Mouse (Mus musculus): ENCODE results near the gene Prr30.

- TF ChIP-seq CTCF (IDR thresholded peaks at IDR 0.05; ENCODE audit: low read depth, low read length), result no peak
- no peak for TF ChIP-seq POLR2A (IDR thresholded peaks at IDR 0.05; ENCODE audit: borderline replicate concordance, low read depth, low read length)
Observed at GRCm38 (mm10) chr14:101237965-101238364, 37.8 kb upstream of the Prr30 start.

All from bone marrow macrophage, adult 2 months (primary cell).